Mouse (Mus musculus) forebrain, embryonic 13.5 days (tissue): ENCODE measurements at regions not wholly inside any gene's neighbourhood (a gene's known extent, or its start where the extent isn't known, plus 50 kb on each side); places are given as distances from the start of the nearest gene placed in this dataset.

Source experiments
- ATAC-seq: fragments of 200-750 bp; cut with Nextera tagmentation; 2 replicates; pipeline ENCODE4 v1.8.0; 2017
- H3K27ac ChIP-seq: fragments of 300-500 bp; sonication (generic); 2 replicates; pipeline ENCODE4 v1.5.1; 2015; ENCODE audit warnings: inconsistent platforms, mild to moderate bottlenecking, moderate library complexity
- H3K27me3 ChIP-seq: fragments of 300-500 bp; sonication (generic); 2 replicates; pipeline ENCODE4 v1.6.1; 2015; ENCODE audit warnings: mild to moderate bottlenecking, inconsistent platforms
- H3K36me3 ChIP-seq: fragments of 300-500 bp; sonication (generic); 2 replicates; pipeline ENCODE4 v1.6.1; 2015; ENCODE audit warnings: mild to moderate bottlenecking, inconsistent platforms; ENCODE audit not compliant: poor library complexity, severe bottlenecking
- H3K4me1 ChIP-seq: fragments of 300-500 bp; sonication (generic); 2 replicates; pipeline ENCODE4 v1.6.1; 2015; ENCODE audit warnings: inconsistent platforms
- H3K4me2 ChIP-seq: fragments of 300-500 bp; sonication (generic); 2 replicates; pipeline ENCODE4 v1.6.1; 2015; ENCODE audit warnings: inconsistent platforms, mild to moderate bottlenecking, moderate library complexity
- H3K4me3 ChIP-seq: fragments of 300-500 bp; sonication (generic); 2 replicates; pipeline ENCODE4 v1.5.1; 2015; ENCODE audit warnings: mild to moderate bottlenecking, inconsistent platforms
- H3K9ac ChIP-seq: fragments of 300-500 bp; sonication (generic); 2 replicates; pipeline ENCODE4 v1.6.1; 2015; ENCODE audit warnings: mild to moderate bottlenecking, inconsistent platforms
- H3K9me3 ChIP-seq: fragments of 300-500 bp; sonication (generic); replicated peaks from 2 replicates; pipeline ENCODE4 v1.6.1; 2016; ENCODE audit warnings: inconsistent platforms
- WGBS: fragments of 180-500 bp; shearing (Covaris S2); methylation state at CpG from one replicate; pipeline ENCODE4 v1.1.7; 2015; 5-methylcytosine and 5-hydroxymethylcytosine counted together

GRCm38 (mm10) chr2:71647914-71648497 lies 97.4 kb upstream of the Itga6 start:
- 46% methylated on average over 14 of the region's 14 CpGs for WGBS
- Histone ChIP-seq H3K4me1 (peaks cover 30% of the 10 kb centered on the region), H3K9me3 (no peaks in the 10 kb centered on the region), H3K9ac (no peak overlapping the region), H3K27ac (peak overlapping the region; percentile 31; the same call in 1 of the 2 replicates), H3K27me3 (no peaks in the 10 kb centered on the region), H3K4me2 (no peak overlapping the region), H3K36me3 (no peaks in the 10 kb centered on the region), H3K4me3 (no peak overlapping the region)
- ATAC-seq: no peak

- 6% methylated on average over 2 of the region's 2 CpGs for WGBS
- H3K9ac ChIP-seq: no peak overlapping the region
- no peaks in the 10 kb centered on the region for H3K9me3 ChIP-seq
- H3K4me3 ChIP-seq: no peak overlapping the region
- 0 out of 2 replicates have a peak overlapping the region, but pooled peaks have one; percentile 37 for H3K4me2 ChIP-seq
- peaks cover 51% of the 10 kb centered on the region for H3K4me1 ChIP-seq
- no peak for ATAC-seq
- H3K27ac ChIP-seq: peak overlapping the region; percentile 84
- H3K27me3 ChIP-seq: no peaks in the 10 kb centered on the region
- no peaks in the 10 kb centered on the region for H3K36me3 ChIP-seq
Observed at GRCm38 (mm10) chr2:71651662-71652061, 93.8 kb upstream of the Itga6 start.

- peak overlapping the region; percentile 37 for H3K4me2 ChIP-seq
- H3K9ac ChIP-seq: peak overlapping the region; percentile 37; the same call in 1 of the 2 replicates
- 3% methylated on average over 9 of the region's 9 CpGs for WGBS
- H3K4me1 ChIP-seq: peaks cover 52% of the 10 kb centered on the region
- H3K36me3 ChIP-seq: no peaks in the 10 kb centered on the region
- peak overlapping the region; percentile 84 for H3K27ac ChIP-seq
- no peaks in the 10 kb centered on the region for H3K27me3 ChIP-seq
- H3K4me3 ChIP-seq: no peak overlapping the region
- ATAC-seq: peak; percentile 39; the same call in 1 of the 2 replicates
- no peaks in the 10 kb centered on the region for H3K9me3 ChIP-seq
Observed at GRCm38 (mm10) chr2:71652261-71652801, 93.1 kb upstream of the Itga6 start.

GRCm38 (mm10) chr2:71654817-71655503 lies 90.5 kb upstream of the Itga6 start:
- WGBS: 10% methylated on average over 8 of the region's 8 CpGs
- no peak overlapping the region for H3K4me3 ChIP-seq
- peaks cover 41% of the 10 kb centered on the region for H3K4me1 ChIP-seq
- H3K27me3 ChIP-seq: no peaks in the 10 kb centered on the region
- H3K4me2 ChIP-seq: 0 out of 2 replicates have a peak overlapping the region, but pooled peaks have one; percentile 63
- ATAC-seq: no peak
- no peak overlapping the region for H3K9ac ChIP-seq
- H3K36me3 ChIP-seq: no peaks in the 10 kb centered on the region
- no peaks in the 10 kb centered on the region for H3K9me3 ChIP-seq
- 0 out of 2 replicates have a peak overlapping the region, but pooled peaks have one; percentile 77 for H3K27ac ChIP-seq

GRCm38 (mm10) chr2:71655504-71656390 lies 89.7 kb upstream of the Itga6 start:
- peak overlapping the region; percentile 77 for H3K27ac ChIP-seq
- no peaks in the 10 kb centered on the region for H3K27me3 ChIP-seq
- peak; percentile 75 for ATAC-seq
- H3K4me3 ChIP-seq: peak overlapping the region; percentile 33
- peak overlapping the region; percentile 63 for H3K4me2 ChIP-seq
- H3K36me3 ChIP-seq: no peaks in the 10 kb centered on the region
- 1% methylated on average over 19 of the region's 19 CpGs for WGBS
- H3K9me3 ChIP-seq: no peaks in the 10 kb centered on the region
- H3K9ac ChIP-seq: peak overlapping the region; percentile 66
- peaks cover 41% of the 10 kb centered on the region for H3K4me1 ChIP-seq

GRCm38 (mm10) chr2:71656611-71657244 lies 88.7 kb upstream of the Itga6 start:
- peaks cover 34% of the 10 kb centered on the region for H3K4me1 ChIP-seq
- no peaks in the 10 kb centered on the region for H3K9me3 ChIP-seq
- no peak for ATAC-seq
- H3K27me3 ChIP-seq: no peaks in the 10 kb centered on the region
- H3K27ac ChIP-seq: no peak overlapping the region; the same call in 1 of the 2 replicates
- no peaks in the 10 kb centered on the region for H3K36me3 ChIP-seq
- peak overlapping the region; percentile 63 for H3K4me2 ChIP-seq
- 57% methylated on average over 8 of the region's 8 CpGs for WGBS
- H3K4me3 ChIP-seq: no peak overlapping the region
- no peak overlapping the region for H3K9ac ChIP-seq

- Histone ChIP-seq H3K4me1 (peaks cover 4% of the 10 kb centered on the region), H3K27me3 (no peaks in the 10 kb centered on the region), H3K9ac (no peak overlapping the region), H3K9me3 (no peaks in the 10 kb centered on the region), H3K4me2 (no peak overlapping the region), H3K4me3 (no peak overlapping the region), H3K27ac (no peak overlapping the region), H3K36me3 (no peaks in the 10 kb centered on the region)
- no peak for ATAC-seq
Observed at GRCm38 (mm10) chr2:71661438-71661837, 84.0 kb upstream of the Itga6 start.

GRCm38 (mm10) chr2:71661986-71662385 lies 83.4 kb upstream of the Itga6 start:
- no peaks in the 10 kb centered on the region for H3K4me1 ChIP-seq
- H3K4me3 ChIP-seq: no peak overlapping the region
- no peaks in the 10 kb centered on the region for H3K27me3 ChIP-seq
- H3K27ac ChIP-seq: no peak overlapping the region
- no peaks in the 10 kb centered on the region for H3K9me3 ChIP-seq
- WGBS: 92% methylated on average over 5 of the region's 5 CpGs
- H3K9ac ChIP-seq: no peak overlapping the region
- H3K36me3 ChIP-seq: no peaks in the 10 kb centered on the region
- H3K4me2 ChIP-seq: no peak overlapping the region
- ATAC-seq: no peak

- no peak overlapping the region for H3K4me2 ChIP-seq
- H3K27ac ChIP-seq: no peak overlapping the region
- ATAC-seq: no peak
- H3K27me3 ChIP-seq: 0 out of 2 replicates have a peak, but pooled peaks cover 2% of the 10 kb centered on the region
- no peak overlapping the region for H3K9ac ChIP-seq
- H3K36me3 ChIP-seq: no peaks in the 10 kb centered on the region
- no peaks in the 10 kb centered on the region for H3K4me1 ChIP-seq
- 89% methylated on average over 8 of the region's 8 CpGs for WGBS
- H3K9me3 ChIP-seq: no peaks in the 10 kb centered on the region
- no peak overlapping the region for H3K4me3 ChIP-seq
Observed at GRCm38 (mm10) chr2:71663453-71663852, 82.0 kb upstream of the Itga6 start.

GRCm38 (mm10) chr2:71666927-71667326 lies 78.5 kb upstream of the Itga6 start:
- H3K27ac ChIP-seq: no peak overlapping the region
- H3K27me3 ChIP-seq: 0 out of 2 replicates have a peak, but pooled peaks cover 2% of the 10 kb centered on the region
- no peaks in the 10 kb centered on the region for H3K36me3 ChIP-seq
- WGBS: 91% methylated on average over 2 of the region's 2 CpGs
- H3K4me3 ChIP-seq: no peak overlapping the region
- ATAC-seq: no peak
- H3K9me3 ChIP-seq: no peaks in the 10 kb centered on the region
- no peak overlapping the region for H3K4me2 ChIP-seq
- H3K4me1 ChIP-seq: no peaks in the 10 kb centered on the region
- H3K9ac ChIP-seq: no peak overlapping the region

GRCm38 (mm10) chr2:71667746-71668145 lies 77.7 kb upstream of the Itga6 start:
- Histone ChIP-seq H3K9ac (no peak overlapping the region), H3K4me2 (no peak overlapping the region), H3K9me3 (no peaks in the 10 kb centered on the region), H3K4me3 (no peak overlapping the region), H3K27ac (no peak overlapping the region), H3K4me1 (no peaks in the 10 kb centered on the region), H3K36me3 (no peaks in the 10 kb centered on the region), H3K27me3 (0 out of 2 replicates have a peak, but pooled peaks cover 2% of the 10 kb centered on the region)
- ATAC-seq: no peak
- over 99% methylated on average over 3 of the region's 3 CpGs for WGBS
